Mouse (Mus musculus) kidney, embryonic 16.5 days (tissue): Measurements from ENCODE around the gene Tiam2. TPM values are rescaled to one million over a fixed set of nuclear protein-coding genes. Genes with fewer than 3 reads are reported as not detected.
"Not testable (repeated sequence)": the region's sequence is repeated elsewhere in the genome, so short reads cannot be mapped to it uniquely, and the experiment has no call there.

Experiments used
- ATAC-seq: fragments of 200-750 bp; cut with Nextera tagmentation; 2 replicates; pipeline ENCODE4 v1.8.0; 2017; ENCODE audit warnings: moderate TSS enrichment; ENCODE audit not compliant: low FRiP score, low TSS enrichment
- H3K27ac ChIP-seq: fragments of 300-500 bp; sonication (generic); 2 replicates; pipeline ENCODE4 v1.5.1; 2014; ENCODE audit warnings: low read length
- H3K27me3 ChIP-seq: fragments of 300-500 bp; sonication (generic); 2 replicates; pipeline ENCODE4 v1.6.1; 2014; ENCODE audit warnings: low read length, control low read depth, mixed read lengths; ENCODE audit not compliant: insufficient read depth
- H3K36me3 ChIP-seq: fragments of 300-500 bp; sonication (generic); 2 replicates; pipeline ENCODE4 v1.6.1; 2014; ENCODE audit warnings: low read length, control low read depth, mixed read lengths; ENCODE audit not compliant: insufficient read depth
- H3K4me1 ChIP-seq: fragments of 300-500 bp; sonication (generic); 2 replicates; pipeline ENCODE4 v1.6.1; 2014; ENCODE audit warnings: low read length, control low read depth, mixed read lengths; ENCODE audit not compliant: insufficient read depth
- H3K4me2 ChIP-seq: fragments of 300-500 bp; sonication (generic); replicated peaks from 2 replicates; pipeline ENCODE4 v1.6.1; 2014; ENCODE audit warnings: low read depth, low read length
- H3K4me3 ChIP-seq: fragments of 300-500 bp; sonication (generic); 2 replicates; pipeline ENCODE4 v1.5.1; 2014; ENCODE audit warnings: mild to moderate bottlenecking, low read length
- H3K9ac ChIP-seq: fragments of 300-500 bp; sonication (generic); replicated peaks from 2 replicates; pipeline ENCODE4 v1.6.1; 2014; ENCODE audit warnings: low read length
- H3K9me3 ChIP-seq: fragments of 300-500 bp; sonication (generic); 2 replicates; pipeline ENCODE4 v1.6.1; 2016; ENCODE audit warnings: low read length, control low read depth
- WGBS: fragments of 180-500 bp; shearing (Covaris S2); extraction: QIAGEN DNeasy Blood & Tissue Kit; methylation state at CpG from one replicate; pipeline ENCODE4 v1.1.7; 2014; 5-methylcytosine and 5-hydroxymethylcytosine counted together
- polyA plus RNA-seq: library from polyadenylated mRNA; unstranded; fragments of >200 nt; fragmentation: Nextera tagmentation; extraction: Ambion mirVana; gene quantifications from 2 replicates; pipeline ENCODE4 v1.2.1, GENCODE M21; 2015

Tiam2 gene
- polyA plus RNA-seq, 1 experiment from 2014 or later, result 5.0 TPM

DNA sequence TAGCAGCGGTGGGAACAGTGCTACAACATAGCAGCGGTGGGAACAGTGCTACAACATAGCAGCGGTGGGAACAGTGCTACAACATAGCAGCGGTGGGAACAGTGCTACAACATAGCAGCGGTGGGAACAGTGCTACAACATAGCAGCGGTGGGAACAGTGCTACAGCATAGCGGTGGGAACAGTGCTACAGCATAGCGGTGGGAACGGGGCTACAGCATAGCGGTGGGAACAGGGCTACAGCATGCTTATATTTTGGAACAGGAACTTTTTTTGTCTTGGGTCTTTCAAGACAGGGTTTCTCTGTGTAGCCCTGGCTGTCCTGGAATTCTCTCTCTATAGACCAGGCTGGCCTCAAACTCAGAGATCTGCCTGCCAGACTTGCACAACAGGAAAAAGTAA lies 26.8 kb downstream of the Tiam2 start:
- not testable (repeated sequence) for ATAC-seq, H3K4me1 ChIP-seq, H3K9me3 ChIP-seq, H3K4me3 ChIP-seq, H3K27me3 ChIP-seq, H3K27ac ChIP-seq, H3K36me3 ChIP-seq, H3K4me2 ChIP-seq, H3K9ac ChIP-seq
- 97% methylated on average over 8 of the region's 10 CpGs for WGBS

DNA sequence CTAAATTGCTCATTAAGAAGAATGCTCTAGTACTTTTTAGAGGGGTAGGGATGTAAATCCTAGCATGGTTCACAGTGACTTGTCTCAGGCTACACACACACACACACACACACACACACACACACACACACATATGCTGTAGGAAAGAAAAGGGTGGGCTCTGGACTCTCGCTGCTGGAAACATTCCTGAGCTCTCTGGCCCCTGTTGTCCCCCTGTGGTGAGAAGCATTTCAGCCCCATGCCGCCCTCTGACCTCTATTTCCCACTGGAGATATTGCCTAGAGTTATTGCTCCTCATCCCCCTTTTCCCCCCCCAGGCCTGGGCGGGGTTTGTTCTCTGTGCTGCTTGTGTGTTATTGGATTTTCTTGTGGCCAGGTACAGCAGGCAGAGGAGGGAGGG lies 28.5 kb downstream of the Tiam2 start:
- Histone ChIP-seq H3K4me2 (no peak overlapping the region), H3K9ac (no peak overlapping the region), H3K36me3 (no peaks in the 10 kb centered on the region), H3K27me3 (no peaks in the 10 kb centered on the region), H3K4me3 (no peak overlapping the region), H3K4me1 (peaks cover 8% of the 10 kb centered on the region), H3K27ac (no peak overlapping the region), H3K9me3 (no peaks in the 10 kb centered on the region)
- WGBS, result 49% methylated on average over 3 of the region's 3 CpGs
- ATAC-seq, result peak; percentile 63; the same call in 1 of the 2 replicates

DNA sequence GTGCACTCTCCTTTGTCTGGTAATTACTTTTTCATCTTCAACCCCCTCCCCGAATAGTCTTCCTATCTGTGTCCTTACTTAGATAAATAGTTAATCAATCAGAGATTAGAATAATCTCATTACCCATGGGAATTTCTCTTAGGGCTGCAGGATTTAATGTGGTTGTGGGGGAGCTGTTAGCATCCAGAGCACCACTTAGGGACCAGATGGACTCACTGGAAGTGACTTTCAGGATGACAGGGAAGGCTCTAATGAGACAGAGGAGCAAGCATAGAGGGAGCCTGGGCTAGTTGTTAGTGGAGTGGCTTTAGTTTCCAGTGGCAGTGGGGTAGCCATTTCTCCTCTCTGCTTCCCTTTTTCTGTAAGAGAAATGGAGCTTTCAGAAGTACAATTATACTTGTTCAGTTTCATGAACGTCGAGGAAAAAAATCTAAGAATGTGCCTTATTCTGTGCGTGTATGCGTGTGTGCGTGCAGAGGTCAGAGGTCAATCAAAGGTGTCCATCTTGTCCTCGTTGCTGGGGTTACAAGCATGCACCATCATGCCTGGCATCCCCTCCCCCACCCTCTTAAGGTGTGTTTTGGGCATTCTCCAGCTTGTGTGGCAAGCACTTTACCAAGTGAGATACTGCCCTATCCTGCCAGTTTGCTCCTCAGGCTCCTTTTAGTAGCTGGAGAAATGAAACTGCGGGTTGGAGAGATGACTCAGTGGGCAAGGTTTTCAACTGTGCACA lies 30.4 kb downstream of the Tiam2 start:
- Histone ChIP-seq H3K27ac (no peak overlapping the region), H3K9ac (no peak overlapping the region), H3K9me3 (no peaks in the 10 kb centered on the region), H3K36me3 (no peaks in the 10 kb centered on the region), H3K4me1 (peaks cover 11% of the 10 kb centered on the region), H3K4me3 (no peak overlapping the region), H3K27me3 (no peaks in the 10 kb centered on the region), H3K4me2 (no peak overlapping the region)
- ATAC-seq, result no peak
- WGBS, result 83% methylated on average over 8 of the region's 8 CpGs

- Histone ChIP-seq H3K9ac (no peak overlapping the region), H3K27ac (no peak overlapping the region), H3K4me3 (no peak overlapping the region), H3K27me3 (no peaks in the 10 kb centered on the region), H3K36me3 (no peaks in the 10 kb centered on the region), H3K4me1 (peaks cover 6% of the 10 kb centered on the region), H3K4me2 (no peak overlapping the region), H3K9me3 (no peaks in the 10 kb centered on the region)
- no peak for ATAC-seq
- 9% methylated on average over 1 of the region's 1 CpGs for WGBS
These were observed 33.9 kb downstream of the Tiam2 start for GRCm38 (mm10) chr17:3360236-3360635.

GRCm38 (mm10) chr17:3361751-3362150 lies 35.4 kb downstream of the Tiam2 start:
- H3K4me2 ChIP-seq, result no peak overlapping the region

DNA sequence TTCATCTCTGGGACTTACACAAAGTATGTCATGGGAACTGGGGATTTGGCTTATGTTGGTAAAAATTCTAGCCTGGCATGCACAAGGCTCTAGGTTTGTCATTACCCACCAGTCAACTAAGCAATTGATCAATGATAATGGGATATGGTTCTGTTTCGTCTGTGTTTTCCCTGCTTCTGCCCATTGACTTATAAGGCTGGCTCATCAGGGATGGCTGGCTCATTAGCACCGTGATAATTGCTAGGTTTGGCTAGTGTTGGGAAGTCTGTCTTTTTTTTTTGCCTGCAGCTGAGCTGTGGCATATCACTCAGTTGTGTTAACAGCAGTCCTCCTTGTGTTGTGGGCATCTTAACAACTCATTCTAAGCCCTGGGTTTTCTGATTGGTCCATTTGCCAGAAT lies 36.8 kb downstream of the Tiam2 start:
- Histone ChIP-seq H3K9me3 (no peaks in the 10 kb centered on the region), H3K27me3 (no peaks in the 10 kb centered on the region), H3K4me3 (no peak overlapping the region), H3K36me3 (no peaks in the 10 kb centered on the region), H3K4me1 (peaks cover 5% of the 10 kb centered on the region; the same call in 1 of the 2 replicates), H3K9ac (no peak overlapping the region), H3K27ac (no peak overlapping the region), H3K4me2 (no peak overlapping the region)
- 79% methylated on average over 2 of the region's 2 CpGs for WGBS
- no peak for ATAC-seq

More at GRCm38 (mm10) chr17:3361751-3362150, 35.4 kb downstream of the Tiam2 start:
- no peak overlapping the region for H3K27ac ChIP-seq
- H3K9me3 ChIP-seq, result no peaks in the 10 kb centered on the region
- no peaks in the 10 kb centered on the region for H3K27me3 ChIP-seq
- no peaks in the 10 kb centered on the region for H3K36me3 ChIP-seq
- no peak overlapping the region for H3K9ac ChIP-seq
- 92% methylated on average over 2 of the region's 2 CpGs for whole genome bisulfite sequencing
- peaks cover 5% of the 10 kb centered on the region; the same call in 1 of the 2 replicates for H3K4me1 ChIP-seq
- H3K4me3 ChIP-seq, result no peak overlapping the region
- ATAC-seq, result no peak

DNA sequence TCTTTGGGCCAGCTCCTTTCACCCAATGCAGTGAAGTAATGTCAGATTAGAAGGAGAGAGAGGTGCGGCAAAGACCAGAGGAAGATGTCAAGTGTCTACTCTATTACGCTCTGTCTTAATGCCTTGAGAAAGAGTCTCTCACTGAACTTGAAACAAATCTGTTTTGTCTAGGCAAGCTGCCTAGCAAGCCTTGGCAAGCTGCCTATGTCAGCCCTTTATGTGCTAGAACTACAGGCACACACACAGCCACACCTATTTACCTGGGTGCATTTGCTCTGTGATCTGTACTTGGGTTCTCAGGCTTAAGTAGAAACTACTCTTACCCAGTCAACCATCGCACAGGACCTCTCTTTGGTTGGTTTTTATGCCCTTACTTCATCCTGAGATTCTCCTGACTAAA lies 40.4 kb downstream of the Tiam2 start:
- Histone ChIP-seq H3K27ac (no peak overlapping the region), H3K4me1 (no peaks in the 10 kb centered on the region), H3K9me3 (no peaks in the 10 kb centered on the region), H3K4me2 (no peak overlapping the region), H3K27me3 (no peaks in the 10 kb centered on the region), H3K9ac (no peak overlapping the region), H3K36me3 (no peaks in the 10 kb centered on the region), H3K4me3 (no peak overlapping the region)
- no peak for ATAC-seq
- 89% methylated on average over 3 of the region's 3 CpGs for WGBS

DNA sequence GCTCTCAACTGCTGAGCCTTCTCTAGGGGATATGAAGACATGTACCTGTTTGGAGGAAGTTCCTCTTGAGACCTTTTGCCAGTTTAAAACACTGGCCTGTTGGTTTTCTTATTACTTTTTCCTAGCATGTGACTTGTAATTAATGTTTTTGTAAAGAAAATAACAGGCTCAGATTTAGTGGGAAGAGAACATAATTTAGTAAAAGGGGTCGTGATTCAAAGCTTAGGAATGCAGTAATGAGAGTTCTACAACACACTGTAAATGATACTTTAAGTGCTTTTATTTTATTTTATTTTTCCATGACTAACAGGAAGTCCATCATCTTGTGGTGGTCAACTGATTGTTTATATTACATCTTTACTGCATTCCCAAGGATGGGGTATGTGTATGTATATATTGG lies 42.0 kb downstream of the Tiam2 start:
- no peaks in the 10 kb centered on the region for H3K4me1 ChIP-seq
- no peaks in the 10 kb centered on the region for H3K27me3 ChIP-seq
- ATAC-seq, result no peak
- no peaks in the 10 kb centered on the region for H3K36me3 ChIP-seq
- H3K9ac ChIP-seq, result no peak overlapping the region
- H3K9me3 ChIP-seq, result no peaks in the 10 kb centered on the region
- no peak overlapping the region for H3K4me3 ChIP-seq
- no peak overlapping the region for H3K4me2 ChIP-seq
- 54% methylated on average over 1 of the region's 1 CpGs for WGBS
- H3K27ac ChIP-seq, result no peak overlapping the region

- Histone ChIP-seq H3K4me1 (no peaks in the 10 kb centered on the region), H3K4me3 (no peak overlapping the region), H3K36me3 (no peaks in the 10 kb centered on the region), H3K9me3 (no peaks in the 10 kb centered on the region), H3K4me2 (no peak overlapping the region), H3K27me3 (no peaks in the 10 kb centered on the region), H3K27ac (no peak overlapping the region), H3K9ac (no peak overlapping the region)
- 75% methylated on average over 4 of the region's 4 CpGs for WGBS
- ATAC-seq, result no peak
These were observed 43.3 kb downstream of the Tiam2 start for GRCm38 (mm10) chr17:3369631-3370030.

GRCm38 (mm10) chr17:3378606-3379005 lies 52.2 kb downstream of the Tiam2 start:
- no peak for ATAC-seq
- WGBS, result 44% methylated on average over 2 of the region's 2 CpGs
- Histone ChIP-seq H3K4me2 (no peak overlapping the region), H3K4me3 (no peak overlapping the region), H3K36me3 (no peaks in the 10 kb centered on the region), H3K4me1 (no peaks in the 10 kb centered on the region), H3K27ac (0 out of 2 replicates have a peak overlapping the region, but pooled peaks have one; percentile 10), H3K9ac (no peak overlapping the region), H3K9me3 (no peaks in the 10 kb centered on the region), H3K27me3 (no peaks in the 10 kb centered on the region)
